Mouse (Mus musculus): ENCODE results near the gene L1cam. TPM values are rescaled to one million over a fixed set of nuclear protein-coding genes. Genes with fewer than 3 reads are reported as not detected.

The L1cam gene
- polyA plus RNA-seq, 1 experiment from 2014 or later: 0.11 TPM

GRCm38 (mm10) chrX:73823747-73824146, 72.2 kb downstream of the L1cam start:
- peaks cover 48% of the 10 kb centered on the region for H3K27me3 ChIP-seq (replicated peaks)
- H3K4me3 ChIP-seq: peak overlapping the region; percentile 55; the same call in 1 of the 2 replicates
- ATAC-seq: no peak
- no peaks in the 10 kb centered on the region for H3K9me3 ChIP-seq (replicated peaks)
- WGBS (ENCODE audit: insufficient replicate concordance): 11% methylated on average over 17 of the region's 17 CpGs
- peaks cover 4% of the 10 kb centered on the region; the same call in 1 of the 2 replicates for H3K4me1 ChIP-seq
- no peak overlapping the region for H3K27ac ChIP-seq
- H3K36me3 ChIP-seq: no peaks in the 10 kb centered on the region
- no peak overlapping the region for H3K9ac ChIP-seq
- H3K4me2 ChIP-seq: peak overlapping the region; percentile 74

- 13% methylated on average over 3 of the region's 3 CpGs for WGBS (ENCODE audit: insufficient replicate concordance)
Observed at GRCm38 (mm10) chrX:73816596-73817314, 79.2 kb downstream of the L1cam start.

GRCm38 (mm10) chrX:73815072-73815471, 80.8 kb downstream of the L1cam start:
- Histone ChIP-seq H3K4me1 (0 out of 2 replicates have a peak, but pooled peaks cover 6% of the 10 kb centered on the region), H3K9me3 (replicated peaks) (no peaks in the 10 kb centered on the region), H3K9ac (no peak overlapping the region), H3K4me3 (no peak overlapping the region), H3K36me3 (no peaks in the 10 kb centered on the region), H3K4me2 (peak overlapping the region; percentile 38), H3K27me3 (replicated peaks) (peaks cover 36% of the 10 kb centered on the region; the same call in 1 of the 2 replicates), H3K27ac (no peak overlapping the region)
- ATAC-seq: no peak
- 15% methylated on average over 14 of the region's 14 CpGs for WGBS (ENCODE audit: insufficient replicate concordance)

More at GRCm38 (mm10) chrX:73816596-73817314, 79.2 kb downstream of the L1cam start:
- Histone ChIP-seq H3K9ac (no peak overlapping the region), H3K4me2 (no peak overlapping the region), H3K27me3 (replicated peaks) (peaks cover 38% of the 10 kb centered on the region), H3K4me1 (0 out of 2 replicates have a peak, but pooled peaks cover 6% of the 10 kb centered on the region), H3K9me3 (replicated peaks) (no peaks in the 10 kb centered on the region), H3K36me3 (no peaks in the 10 kb centered on the region), H3K4me3 (no peak overlapping the region), H3K27ac (no peak overlapping the region)
- ATAC-seq: no peak

- no peak overlapping the region for H3K4me2 ChIP-seq
- H3K4me3 ChIP-seq: no peak overlapping the region
- no peak overlapping the region for H3K27ac ChIP-seq
- ATAC-seq: no peak
- no peaks in the 10 kb centered on the region for H3K4me1 ChIP-seq
- H3K27me3 ChIP-seq (replicated peaks): peaks cover 4% of the 10 kb centered on the region
- no peak overlapping the region for H3K9ac ChIP-seq
- 42% methylated on average over 1 of the region's 1 CpGs for WGBS (ENCODE audit: insufficient replicate concordance)
- H3K9me3 ChIP-seq (replicated peaks): no peaks in the 10 kb centered on the region
- no peaks in the 10 kb centered on the region for H3K36me3 ChIP-seq
Observed at GRCm38 (mm10) chrX:73805814-73806213, 90.1 kb downstream of the L1cam start.

Other genes starting within 250 kb of the L1cam start
- 1.2 and 1.4 TPM in 2 replicates for gene Pnck, start 236.0 kb downstream of the L1cam start, polyA plus RNA-seq (2016; fragmentation: Nextera tagmentation; extraction: Ambion mirVana)
- 1.3 and 1.8 TPM in 2 replicates for gene Slc6a8, start 223.0 kb downstream of the L1cam start, polyA plus RNA-seq (2016; fragmentation: Nextera tagmentation; extraction: Ambion mirVana)
- 173 and 175 TPM in 2 replicates for gene Bcap31, start 179.9 kb downstream of the L1cam start, polyA plus RNA-seq (2016; fragmentation: Nextera tagmentation; extraction: Ambion mirVana)
- 9.9 and 10.6 TPM in 2 replicates for gene Abcd1, start 179.5 kb downstream of the L1cam start, polyA plus RNA-seq (2016; fragmentation: Nextera tagmentation; extraction: Ambion mirVana)
- gene Plxnb3, start 139.0 kb downstream of the L1cam start, polyA plus RNA-seq (2016; fragmentation: Nextera tagmentation; extraction: Ambion mirVana): 0.17 and 0.28 TPM in 2 replicates
- gene Srpk3, start 121.7 kb downstream of the L1cam start, polyA plus RNA-seq (2016; fragmentation: Nextera tagmentation; extraction: Ambion mirVana): 0.89 and 1.2 TPM in 2 replicates
- 141 TPM in 2 replicates for gene Idh3g, start 109.2 kb downstream of the L1cam start, polyA plus RNA-seq (2016; fragmentation: Nextera tagmentation; extraction: Ambion mirVana)
- gene Ssr4, start 109.1 kb downstream of the L1cam start, polyA plus RNA-seq (2016; fragmentation: Nextera tagmentation; extraction: Ambion mirVana): 162 and 173 TPM in 2 replicates
- gene Pdzd4, start 71.1 kb downstream of the L1cam start, polyA plus RNA-seq (2016; fragmentation: Nextera tagmentation; extraction: Ambion mirVana): 0.14 and 0.25 TPM in 2 replicates
- gene Avpr2, start 4.0 kb downstream of the L1cam start, polyA plus RNA-seq (2016; fragmentation: Nextera tagmentation; extraction: Ambion mirVana): 0.08 and 0.13 TPM in 2 replicates
- gene Arhgap4, start 25.8 kb upstream of the L1cam start, polyA plus RNA-seq (2016; fragmentation: Nextera tagmentation; extraction: Ambion mirVana): 7.1 and 8.6 TPM in 2 replicates
- gene Naa10, start 25.8 kb upstream of the L1cam start, polyA plus RNA-seq (2016; fragmentation: Nextera tagmentation; extraction: Ambion mirVana): 140 and 148 TPM in 2 replicates
- 21.2 and 22.9 TPM in 2 replicates for gene Renbp, start 34.7 kb upstream of the L1cam start, polyA plus RNA-seq (2016; fragmentation: Nextera tagmentation; extraction: Ambion mirVana)
- 51.8 and 59.7 TPM in 2 replicates for gene Hcfc1, start 70.3 kb upstream of the L1cam start, polyA plus RNA-seq (2016; fragmentation: Nextera tagmentation; extraction: Ambion mirVana)
- gene Irak1, start 127.8 kb upstream of the L1cam start, polyA plus RNA-seq (2016; fragmentation: Nextera tagmentation; extraction: Ambion mirVana): 44.6 and 45.8 TPM in 2 replicates
- gene Opn1mw, start 231.4 kb upstream of the L1cam start, polyA plus RNA-seq (2016; fragmentation: Nextera tagmentation; extraction: Ambion mirVana): not detected in 2 replicates
- gene Mecp2, start 239.3 kb upstream of the L1cam start, polyA plus RNA-seq (2016; fragmentation: Nextera tagmentation; extraction: Ambion mirVana): 8.1 and 9.4 TPM in 2 replicates